Mouse (Mus musculus) naive thymus-derived CD4-positive, alpha-beta T cell, adult 5 months (primary cell): Measurements from ENCODE around the gene Nudt5. TPM values are rescaled to one million over a fixed set of nuclear protein-coding genes. Genes with fewer than 3 reads are reported as not detected.

Experiments used
- polyA plus RNA-seq: library from polyadenylated mRNA; unstranded; fragments of 100-300 nt; shearing (Covaris generic); gene quantifications from one replicate; pipeline ENCODE4 v1.2.1, GENCODE M21; 2017

The Nudt5 gene
- 21.5 TPM for polyA plus RNA-seq

GRCm38 (mm10) chr2:5844873-5845631, at the start of gene Nudt5, which contains the start of gene Cdc123:
Nudt5 (plus strand) TSS chr2:5845019.
Cdc123 (minus strand) TSS chr2:5845164.

GRCm38 (mm10) chr2:5862834-5863233, 18.0 kb downstream of the Nudt5 start, which contains the start of gene Gm13199:
Gm13199 (minus strand) TSS chr2:5862934.

GRCm38 (mm10) chr2:5894843-5895570, 50.2 kb downstream of the Nudt5 start, which contains the start of gene Sec61a2:
Sec61a2 (minus strand) TSS chr2:5895432.

Other genes with a start within 250 kb of the Nudt5 start
- 59.7 TPM for gene Camk1d, start 130.5 kb upstream of the Nudt5 start, polyA plus RNA-seq
- 119 TPM for gene Cdc123, start 145 bp downstream of the Nudt5 start, polyA plus RNA-seq
- 1.9 TPM for gene Gm13199, start 17.9 kb downstream of the Nudt5 start, polyA plus RNA-seq
- 21.7 TPM for gene Sec61a2, start 50.4 kb downstream of the Nudt5 start, polyA plus RNA-seq
- not detected for gene Dhtkd1, start 97.8 kb downstream of the Nudt5 start, polyA plus RNA-seq
- 19.7 TPM for gene Upf2, start 106.5 kb downstream of the Nudt5 start, polyA plus RNA-seq